Mouse (Mus musculus) kidney, adult 2 months (tissue): ENCODE results near the gene Shcbp1l. TPM values are rescaled to one million over a fixed set of nuclear protein-coding genes. Genes with fewer than 3 reads are reported as not detected.

ENCODE experiments used
- DNase-seq: peaks from one replicate; pipeline ENCODE4 v3.0.0; 2021
- H3K27ac ChIP-seq: fragments of 200-500 bp; 2 replicates; pipeline ENCODE4 v1.5.1; 2012; ENCODE audit warnings: low read depth, low read length, control low read depth, inconsistent platforms; ENCODE audit not compliant: insufficient read depth
- H3K27me3 ChIP-seq: fragments of 200-500 bp; replicated peaks from 2 replicates; pipeline ENCODE4 v1.6.1; 2012; ENCODE audit warnings: mild to moderate bottlenecking, moderate library complexity, low read length, inconsistent platforms; ENCODE audit not compliant: control insufficient read depth, insufficient read depth
- H3K36me3 ChIP-seq: fragments of 200-500 bp; 2 replicates; pipeline ENCODE4 v1.6.1; 2012; ENCODE audit warnings: mild to moderate bottlenecking, moderate library complexity, low read length, inconsistent platforms; ENCODE audit not compliant: control insufficient read depth, insufficient read depth
- H3K4me1 ChIP-seq: fragments of 200-500 bp; 2 replicates; pipeline ENCODE4 v1.6.1; 2011; ENCODE audit warnings: low read length; ENCODE audit not compliant: control insufficient read depth, insufficient read depth
- H3K4me3 ChIP-seq: fragments of 200-500 bp; 2 replicates; pipeline ENCODE4 v1.5.1; 2011; ENCODE audit warnings: mild to moderate bottlenecking, low read depth, low read length, control low read depth; ENCODE audit not compliant: insufficient read depth
- CTCF ChIP-seq: fragments of 200-500 bp; conservative IDR thresholded peaks from 2 replicates; pipeline ENCODE4 v1.5.1; 2011; ENCODE audit warnings: low read depth, mild to moderate bottlenecking, control low read depth, low read length, moderate library complexity, mixed read lengths; ENCODE audit not compliant: insufficient read depth, insufficient read length
- POLR2A ChIP-seq: fragments of 200-500 bp; IDR thresholded peaks from one replicate; pipeline ENCODE4 v1.6.1; 2011; ENCODE audit warnings: low read depth, low read length, control low read depth
- WGBS: fragments of 180-500 bp; shearing (Covaris S2); methylation state at CpG from one replicate; pipeline ENCODE4 v1.1.7; 2018; 5-methylcytosine and 5-hydroxymethylcytosine counted together
- polyA plus RNA-seq: library from polyadenylated mRNA; depleted of rRNA; stranded (reverse); fragments of >200 nt; gene quantifications from 2 replicates; pipeline ENCODE4 v1.2.3, GENCODE M21; 2012

Gene Shcbp1l
- polyA plus RNA-seq, 1 experiment = 0.06 TPM

- 86% methylated on average over 5 of the region's 5 CpGs for WGBS
- H3K27ac ChIP-seq = no peak overlapping the region
- no peak for TF ChIP-seq POLR2A
- no peak for TF ChIP-seq CTCF
- H3K36me3 ChIP-seq = no peaks in the 10 kb centered on the region
- H3K27me3 ChIP-seq = no peaks in the 10 kb centered on the region
- no peak for DNase-seq
- no peaks in the 10 kb centered on the region for H3K4me1 ChIP-seq
- no peak overlapping the region for H3K4me3 ChIP-seq
Observed at GRCm38 (mm10) chr1:153433851-153434589, 9.1 kb downstream of the Shcbp1l start.

- H3K36me3 ChIP-seq = no peaks in the 10 kb centered on the region
- no peak overlapping the region for H3K27ac ChIP-seq
- H3K4me3 ChIP-seq = no peak overlapping the region
- H3K27me3 ChIP-seq = no peaks in the 10 kb centered on the region
- TF ChIP-seq POLR2A (no peak), CTCF (no peak)
- DNase-seq = no peak
- WGBS = 89% methylated on average over 11 of the region's 11 CpGs
- H3K4me1 ChIP-seq = no peaks in the 10 kb centered on the region
Observed at GRCm38 (mm10) chr1:153437536-153437935, 12.6 kb downstream of the Shcbp1l start.

DNA sequence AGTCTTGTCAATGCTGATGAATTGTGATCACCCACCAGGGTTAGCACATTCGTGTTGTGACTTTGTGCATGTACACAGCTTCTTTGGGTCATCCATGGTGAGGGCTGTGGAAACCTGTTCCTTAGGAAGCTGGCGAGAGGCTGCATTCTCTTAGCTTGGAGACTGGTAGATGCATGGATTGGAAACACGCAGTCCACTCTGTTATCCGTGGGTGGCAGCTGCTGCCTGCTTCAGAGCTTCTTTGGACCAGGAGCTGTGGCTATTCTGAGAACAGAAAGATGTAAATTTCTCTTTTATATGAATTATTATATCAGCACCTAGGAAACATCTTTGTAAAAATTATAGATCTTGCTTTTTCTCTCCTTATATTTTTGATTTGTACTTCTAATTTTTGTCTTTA is 15.8 kb downstream of the Shcbp1l start:
- WGBS = 86% methylated on average over 4 of the region's 4 CpGs
- H3K27ac ChIP-seq = no peak overlapping the region
- no peak for DNase-seq
- H3K4me1 ChIP-seq = no peaks in the 10 kb centered on the region
- no peaks in the 10 kb centered on the region for H3K36me3 ChIP-seq
- TF ChIP-seq CTCF (no peak), POLR2A (no peak)
- H3K4me3 ChIP-seq = no peak overlapping the region
- H3K27me3 ChIP-seq = no peaks in the 10 kb centered on the region

- WGBS = 96% methylated on average over 3 of the region's 3 CpGs
- no peak overlapping the region for H3K4me3 ChIP-seq
- H3K36me3 ChIP-seq = no peaks in the 10 kb centered on the region
Observed at GRCm38 (mm10) chr1:153441656-153442055, 16.7 kb downstream of the Shcbp1l start.

DNA sequence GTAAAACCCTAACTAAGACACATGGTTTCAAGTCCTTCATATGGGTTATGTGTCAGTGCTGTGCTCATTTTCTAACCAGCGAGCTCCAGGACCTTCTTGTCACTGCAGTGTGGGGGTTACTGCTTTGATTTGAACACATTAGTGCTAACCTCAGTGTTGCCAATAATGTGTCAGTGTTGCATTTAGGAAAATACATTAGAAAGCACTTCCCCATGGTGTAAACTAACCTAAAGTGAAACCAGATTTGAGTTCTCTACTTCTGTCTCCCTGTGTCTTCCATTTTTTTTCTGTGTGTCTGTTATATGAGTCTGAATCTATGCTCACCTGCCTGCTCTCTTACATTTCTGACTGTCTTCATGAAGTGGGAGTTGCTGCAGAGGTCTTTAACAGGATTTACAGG is 18.1 kb downstream of the Shcbp1l start:
- no peak overlapping the region for H3K27ac ChIP-seq
- H3K36me3 ChIP-seq = no peaks in the 10 kb centered on the region
- TF ChIP-seq CTCF (no peak), POLR2A (no peak)
- no peaks in the 10 kb centered on the region for H3K27me3 ChIP-seq
- no peak for DNase-seq
- H3K4me1 ChIP-seq = no peaks in the 10 kb centered on the region
- no peak overlapping the region for H3K4me3 ChIP-seq
- WGBS = 93% methylated on average over 1 of the region's 1 CpGs

More at GRCm38 (mm10) chr1:153441656-153442055, 16.7 kb downstream of the Shcbp1l start:
- no peak for TF ChIP-seq POLR2A
- no peak for TF ChIP-seq CTCF
- no peak for DNase-seq
- H3K27ac ChIP-seq = no peak overlapping the region
- no peaks in the 10 kb centered on the region for H3K4me1 ChIP-seq
- no peaks in the 10 kb centered on the region for H3K27me3 ChIP-seq

DNA sequence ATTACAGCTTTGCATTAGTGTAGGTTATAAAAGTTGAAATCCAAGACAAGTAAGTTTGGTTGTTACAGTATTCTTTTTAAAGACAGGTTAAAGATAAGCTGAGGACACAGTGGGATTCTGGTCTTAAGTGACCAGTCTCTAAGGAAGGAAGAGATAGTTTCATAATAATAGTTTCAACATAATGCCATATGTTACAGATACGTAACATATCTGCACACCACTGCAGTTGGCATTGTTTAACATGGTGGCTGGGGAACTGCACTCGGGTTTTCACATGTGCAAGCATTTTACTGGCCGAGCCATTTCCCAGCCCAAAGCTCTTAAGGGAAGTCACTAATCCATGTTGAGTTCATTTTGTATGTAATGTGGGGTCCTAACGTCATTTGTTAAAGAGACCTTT is 18.7 kb downstream of the Shcbp1l start:
- 84% methylated on average over 4 of the region's 4 CpGs for WGBS
- Histone ChIP-seq H3K27ac (no peak overlapping the region), H3K36me3 (no peaks in the 10 kb centered on the region), H3K27me3 (no peaks in the 10 kb centered on the region), H3K4me1 (no peaks in the 10 kb centered on the region), H3K4me3 (no peak overlapping the region)
- no peak for DNase-seq
- TF ChIP-seq POLR2A = no peak
- TF ChIP-seq CTCF = no peak

DNA sequence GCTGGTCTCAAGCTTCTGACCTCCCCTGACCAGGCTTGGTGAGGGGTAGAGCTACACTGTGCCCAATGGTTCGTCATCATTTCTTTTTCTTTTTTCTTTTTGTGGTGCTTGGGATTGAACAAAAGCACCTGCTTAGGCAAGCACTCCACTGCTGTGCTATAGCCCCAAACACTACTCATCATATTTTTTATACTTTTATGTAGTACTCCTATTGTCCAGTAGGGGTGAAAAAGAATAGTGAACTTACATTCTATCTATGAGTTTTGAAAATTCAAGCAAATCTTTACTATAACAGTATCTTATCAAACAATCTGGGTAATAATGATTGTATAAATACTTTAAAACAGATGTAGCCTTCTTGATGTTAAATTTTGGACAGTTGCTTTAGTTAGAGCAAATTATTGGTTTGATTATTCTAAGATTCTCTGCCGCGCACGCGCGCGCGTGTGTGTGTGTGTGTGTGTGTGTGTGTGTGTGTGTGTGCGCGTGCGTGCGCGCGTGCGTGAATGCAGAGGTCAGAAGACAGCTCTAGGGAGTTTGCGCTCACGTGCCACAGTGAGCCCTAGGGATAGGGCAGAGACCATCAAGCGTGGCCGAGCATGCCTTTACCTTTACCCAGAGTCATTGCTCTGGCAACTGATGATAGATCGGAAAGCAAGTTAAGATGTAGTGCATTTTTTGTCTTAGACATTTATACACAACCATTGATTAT is 21.3 kb downstream of the Shcbp1l start:
- no peaks in the 10 kb centered on the region for H3K27me3 ChIP-seq
- no peak overlapping the region for H3K27ac ChIP-seq
- WGBS = 97% methylated on average over 20 of the region's 20 CpGs
- no peaks in the 10 kb centered on the region for H3K36me3 ChIP-seq
- no peak for DNase-seq
- no peak for TF ChIP-seq CTCF
- TF ChIP-seq POLR2A = no peak
- H3K4me1 ChIP-seq = no peaks in the 10 kb centered on the region
- no peak overlapping the region for H3K4me3 ChIP-seq
